Mouse (Mus musculus): Measurements from ENCODE around the gene Wdr27.
"Not testable (repeated sequence)": the region's sequence is repeated elsewhere in the genome, so short reads cannot be mapped to it uniquely, and the experiment has no call there.

Gene Wdr27

GRCm38 (mm10) chr17:14943009-14943728, at the start of gene Wdr27, which contains the start of gene 1600012H06Rik:
TSS of gene Wdr27 (minus strand) at chr17:14943158.
TSS of gene 1600012H06Rik (plus strand) at chr17:14943184.
- peaks cover under 1% of the 10 kb centered on the region; the same call in 1 of the 2 replicates for H3K36me3 ChIP-seq (ENCODE audit: control insufficient read depth, insufficient read depth, low read length, poor library complexity, severe bottlenecking)
- peak; percentile 98 for DNase-seq (ENCODE audit: low read depth, low spot score)
- H3K27me3 ChIP-seq (ENCODE audit: control insufficient read depth, insufficient read depth, low read length, poor library complexity, severe bottlenecking): no peaks in the 10 kb centered on the region

GRCm38 (mm10) chr17:14992522-14993138, 49.7 kb upstream of the Wdr27 start:
- DNase-seq (ENCODE audit: low read depth, low spot score); H3K27me3 ChIP-seq (ENCODE audit: control insufficient read depth, insufficient read depth, low read length, poor library complexity, severe bottlenecking); H3K36me3 ChIP-seq (ENCODE audit: control insufficient read depth, insufficient read depth, low read length, poor library complexity, severe bottlenecking): not testable (repeated sequence)

GRCm38 (mm10) chr17:14990116-14990702, 47.3 kb upstream of the Wdr27 start:
- not testable (repeated sequence) for DNase-seq (ENCODE audit: low read depth, low spot score); H3K27me3 ChIP-seq (ENCODE audit: control insufficient read depth, insufficient read depth, low read length, poor library complexity, severe bottlenecking); H3K36me3 ChIP-seq (ENCODE audit: control insufficient read depth, insufficient read depth, low read length, poor library complexity, severe bottlenecking)

GRCm38 (mm10) chr17:14978362-14979038, 35.5 kb upstream of the Wdr27 start, which contains the start of the genes 9030025P20Rik and Gm3417:
TSS of gene 9030025P20Rik (plus strand) at chr17:14978468.
TSS of gene Gm3417 (minus strand) at chr17:14978790.
- not testable (repeated sequence) for H3K27me3 ChIP-seq (ENCODE audit: control insufficient read depth, insufficient read depth, low read length, poor library complexity, severe bottlenecking); H3K36me3 ChIP-seq (ENCODE audit: control insufficient read depth, insufficient read depth, low read length, poor library complexity, severe bottlenecking); DNase-seq (ENCODE audit: low read depth, low spot score)

- H3K36me3 ChIP-seq (ENCODE audit: control insufficient read depth, insufficient read depth, low read length, poor library complexity, severe bottlenecking); H3K27me3 ChIP-seq (ENCODE audit: control insufficient read depth, insufficient read depth, low read length, poor library complexity, severe bottlenecking); DNase-seq (ENCODE audit: low read depth, low spot score): not testable (repeated sequence)
Measured at GRCm38 (mm10) chr17:14977718-14978361, 34.9 kb upstream of the Wdr27 start.

- H3K36me3 ChIP-seq (ENCODE audit: control insufficient read depth, insufficient read depth, low read length, poor library complexity, severe bottlenecking); H3K27me3 ChIP-seq (ENCODE audit: control insufficient read depth, insufficient read depth, low read length, poor library complexity, severe bottlenecking); DNase-seq (ENCODE audit: low read depth, low spot score): not testable (repeated sequence)
Measured at GRCm38 (mm10) chr17:14968373-14968913, 25.5 kb upstream of the Wdr27 start.

GRCm38 (mm10) chr17:14961557-14962154, 18.7 kb upstream of the Wdr27 start:
- H3K27me3 ChIP-seq (ENCODE audit: control insufficient read depth, insufficient read depth, low read length, poor library complexity, severe bottlenecking); H3K36me3 ChIP-seq (ENCODE audit: control insufficient read depth, insufficient read depth, low read length, poor library complexity, severe bottlenecking); DNase-seq (ENCODE audit: low read depth, low spot score): not testable (repeated sequence)

GRCm38 (mm10) chr17:14960951-14961556, 18.1 kb upstream of the Wdr27 start, which contains the start of gene Phf10:
TSS of gene Phf10 (minus strand) at chr17:14961273.
- DNase-seq (ENCODE audit: low read depth, low spot score): peak; percentile 49
- not testable (repeated sequence) for H3K27me3 ChIP-seq (ENCODE audit: control insufficient read depth, insufficient read depth, low read length, poor library complexity, severe bottlenecking); H3K36me3 ChIP-seq (ENCODE audit: control insufficient read depth, insufficient read depth, low read length, poor library complexity, severe bottlenecking)

GRCm38 (mm10) chr17:14960520-14960919, 17.6 kb upstream of the Wdr27 start:
- Histone ChIP-seq H3K36me3 (ENCODE audit: control insufficient read depth, insufficient read depth, low read length, poor library complexity, severe bottlenecking) (no peaks in the 10 kb centered on the region), H3K27me3 (ENCODE audit: control insufficient read depth, insufficient read depth, low read length, poor library complexity, severe bottlenecking) (no peaks in the 10 kb centered on the region)
- peak; percentile 16 for DNase-seq (ENCODE audit: low read depth, low spot score)

- H3K36me3 ChIP-seq (ENCODE audit: control insufficient read depth, insufficient read depth, low read length, poor library complexity, severe bottlenecking): no peaks in the 10 kb centered on the region
- H3K27me3 ChIP-seq (ENCODE audit: control insufficient read depth, insufficient read depth, low read length, poor library complexity, severe bottlenecking): no peaks in the 10 kb centered on the region
- DNase-seq (ENCODE audit: low read depth, low spot score): no peak
Measured at GRCm38 (mm10) chr17:14959979-14960378, 17.0 kb upstream of the Wdr27 start.

- H3K27me3 ChIP-seq (ENCODE audit: control insufficient read depth, insufficient read depth, low read length, poor library complexity, severe bottlenecking): no peaks in the 10 kb centered on the region
- H3K36me3 ChIP-seq (ENCODE audit: control insufficient read depth, insufficient read depth, low read length, poor library complexity, severe bottlenecking): 0 out of 2 replicates have a peak, but pooled peaks cover 2% of the 10 kb centered on the region
- no peak for DNase-seq (ENCODE audit: low read depth, low spot score)
Measured at GRCm38 (mm10) chr17:14958686-14959327, 15.8 kb upstream of the Wdr27 start.

GRCm38 (mm10) chr17:14953452-14953851, 10.5 kb upstream of the Wdr27 start:
- peaks cover 4% of the 10 kb centered on the region; the same call in 1 of the 2 replicates for H3K36me3 ChIP-seq (ENCODE audit: control insufficient read depth, insufficient read depth, low read length, poor library complexity, severe bottlenecking)
- peak; percentile 7 for DNase-seq (ENCODE audit: low read depth, low spot score)
- no peaks in the 10 kb centered on the region for H3K27me3 ChIP-seq (ENCODE audit: control insufficient read depth, insufficient read depth, low read length, poor library complexity, severe bottlenecking)

GRCm38 (mm10) chr17:14949161-14949827, 6.3 kb upstream of the Wdr27 start:
- DNase-seq (ENCODE audit: low read depth, low spot score): no peak
- Histone ChIP-seq H3K27me3 (ENCODE audit: control insufficient read depth, insufficient read depth, low read length, poor library complexity, severe bottlenecking) (no peaks in the 10 kb centered on the region), H3K36me3 (ENCODE audit: control insufficient read depth, insufficient read depth, low read length, poor library complexity, severe bottlenecking) (peaks cover 7% of the 10 kb centered on the region)
